Mouse (Mus musculus): ENCODE measurements at regions not wholly inside any gene's neighbourhood (a gene's known extent, or its start where the extent isn't known, plus 50 kb on each side); places are given as distances from the start of the nearest gene placed in this dataset.
A peak's percentile ranks its signal among the peaks of the same experiment; 100 is the strongest.

- H3K27ac ChIP-seq (ENCODE audit: low read length), result no peak overlapping the region
- WGBS (ENCODE audit: insufficient replicate concordance), result 70% methylated on average over 3 of the region's 3 CpGs
- H3K27me3 ChIP-seq (ENCODE audit: control insufficient read depth, insufficient read depth, low read depth, low read length), result no peaks in the 10 kb centered on the region
- no peak overlapping the region for H3K4me3 ChIP-seq (ENCODE audit: low read depth, low read length)
- no peak overlapping the region for H3K9ac ChIP-seq (ENCODE audit: low read depth, low read length)
- H3K4me2 ChIP-seq (ENCODE audit: low read depth, low read length), result no peak overlapping the region
- no peaks in the 10 kb centered on the region for H3K9me3 ChIP-seq (replicated peaks; ENCODE audit: control insufficient read depth, low read length)
- peak; percentile 62; the same call in 1 of the 2 replicates for ATAC-seq (ENCODE audit: low read depth)
- no peaks in the 10 kb centered on the region; the same call in 1 of the 2 replicates for H3K4me1 ChIP-seq (ENCODE audit: control insufficient read depth, low read depth, low read length)
- no peaks in the 10 kb centered on the region for H3K36me3 ChIP-seq (ENCODE audit: control insufficient read depth, insufficient read depth)
Measured at GRCm38 (mm10) chr1:190374270-190374669, 203.8 kb upstream of the Prox1 start.

GRCm38 (mm10) chr1:190366631-190367030, 196.1 kb upstream of the Prox1 start:
- 52% methylated on average over 8 of the region's 8 CpGs for WGBS (ENCODE audit: insufficient replicate concordance)
- H3K27me3 ChIP-seq (ENCODE audit: control insufficient read depth, insufficient read depth, low read depth, low read length), result no peaks in the 10 kb centered on the region
- H3K9me3 ChIP-seq (replicated peaks; ENCODE audit: control insufficient read depth, low read length), result no peaks in the 10 kb centered on the region
- H3K9ac ChIP-seq (ENCODE audit: low read depth, low read length), result no peak overlapping the region
- no peak overlapping the region for H3K27ac ChIP-seq (ENCODE audit: low read length)
- no peaks in the 10 kb centered on the region; the same call in none of the 2 replicates for H3K4me1 ChIP-seq (ENCODE audit: control insufficient read depth, low read depth, low read length)
- no peak for ATAC-seq (ENCODE audit: low read depth)
- no peaks in the 10 kb centered on the region for H3K36me3 ChIP-seq (ENCODE audit: control insufficient read depth, insufficient read depth)
- no peak overlapping the region for H3K4me2 ChIP-seq (ENCODE audit: low read depth, low read length)
- H3K4me3 ChIP-seq (ENCODE audit: low read depth, low read length), result no peak overlapping the region

GRCm38 (mm10) chr1:190365126-190365525, 194.6 kb upstream of the Prox1 start:
- 69% methylated on average over 11 of the region's 11 CpGs for WGBS (ENCODE audit: insufficient replicate concordance)
- H3K27ac ChIP-seq (ENCODE audit: low read length), result no peak overlapping the region
- no peak overlapping the region for H3K4me2 ChIP-seq (ENCODE audit: low read depth, low read length)
- H3K36me3 ChIP-seq (ENCODE audit: control insufficient read depth, insufficient read depth), result no peaks in the 10 kb centered on the region
- no peaks in the 10 kb centered on the region for H3K9me3 ChIP-seq (replicated peaks; ENCODE audit: control insufficient read depth, low read length)
- no peak overlapping the region for H3K9ac ChIP-seq (ENCODE audit: low read depth, low read length)
- no peak for ATAC-seq (ENCODE audit: low read depth)
- H3K4me1 ChIP-seq (ENCODE audit: control insufficient read depth, low read depth, low read length), result no peaks in the 10 kb centered on the region; the same call in none of the 2 replicates
- H3K4me3 ChIP-seq (ENCODE audit: low read depth, low read length), result no peak overlapping the region
- H3K27me3 ChIP-seq (ENCODE audit: control insufficient read depth, insufficient read depth, low read depth, low read length), result no peaks in the 10 kb centered on the region

- Histone ChIP-seq H3K36me3 (ENCODE audit: control insufficient read depth, insufficient read depth) (no peaks in the 10 kb centered on the region), H3K4me2 (ENCODE audit: low read depth, low read length) (no peak overlapping the region), H3K4me1 (ENCODE audit: control insufficient read depth, low read depth, low read length) (no peaks in the 10 kb centered on the region), H3K27me3 (ENCODE audit: control insufficient read depth, insufficient read depth, low read depth, low read length) (no peaks in the 10 kb centered on the region), H3K27ac (ENCODE audit: low read length) (no peak overlapping the region), H3K9ac (ENCODE audit: low read depth, low read length) (no peak overlapping the region), H3K4me3 (ENCODE audit: low read depth, low read length) (no peak overlapping the region), H3K9me3 (replicated peaks; ENCODE audit: control insufficient read depth, low read length) (no peaks in the 10 kb centered on the region)
- ATAC-seq (ENCODE audit: low read depth), result no peak
- 67% methylated on average over 5 of the region's 5 CpGs for WGBS (ENCODE audit: insufficient replicate concordance)
Measured at GRCm38 (mm10) chr1:190360661-190361060, 190.1 kb upstream of the Prox1 start.

- Histone ChIP-seq H3K4me1 (ENCODE audit: control insufficient read depth, low read depth, low read length) (no peaks in the 10 kb centered on the region), H3K27me3 (ENCODE audit: control insufficient read depth, insufficient read depth, low read depth, low read length) (no peaks in the 10 kb centered on the region), H3K9me3 (replicated peaks; ENCODE audit: control insufficient read depth, low read length) (no peaks in the 10 kb centered on the region), H3K36me3 (ENCODE audit: control insufficient read depth, insufficient read depth) (no peaks in the 10 kb centered on the region), H3K9ac (ENCODE audit: low read depth, low read length) (no peak overlapping the region), H3K4me2 (ENCODE audit: low read depth, low read length) (no peak overlapping the region), H3K4me3 (ENCODE audit: low read depth, low read length) (no peak overlapping the region), H3K27ac (ENCODE audit: low read length) (no peak overlapping the region)
- 40% methylated on average over 5 of the region's 5 CpGs for WGBS (ENCODE audit: insufficient replicate concordance)
- no peak for ATAC-seq (ENCODE audit: low read depth)
Measured at GRCm38 (mm10) chr1:190357779-190358178, 187.3 kb upstream of the Prox1 start.

- no peaks in the 10 kb centered on the region for H3K36me3 ChIP-seq (ENCODE audit: control insufficient read depth, insufficient read depth)
- H3K27me3 ChIP-seq (ENCODE audit: control insufficient read depth, insufficient read depth, low read depth, low read length), result no peaks in the 10 kb centered on the region
- H3K4me2 ChIP-seq (ENCODE audit: low read depth, low read length), result no peak overlapping the region
- 68% methylated on average over 5 of the region's 5 CpGs for WGBS (ENCODE audit: insufficient replicate concordance)
- no peaks in the 10 kb centered on the region for H3K9me3 ChIP-seq (replicated peaks; ENCODE audit: control insufficient read depth, low read length)
- H3K4me1 ChIP-seq (ENCODE audit: control insufficient read depth, low read depth, low read length), result no peaks in the 10 kb centered on the region
- no peak overlapping the region for H3K4me3 ChIP-seq (ENCODE audit: low read depth, low read length)
- H3K27ac ChIP-seq (ENCODE audit: low read length), result no peak overlapping the region
- no peak overlapping the region for H3K9ac ChIP-seq (ENCODE audit: low read depth, low read length)
- no peak for ATAC-seq (ENCODE audit: low read depth)
Measured at GRCm38 (mm10) chr1:190347610-190348009, 177.1 kb upstream of the Prox1 start.

GRCm38 (mm10) chr1:190340715-190341114, 170.2 kb upstream of the Prox1 start:
- Histone ChIP-seq H3K27me3 (ENCODE audit: control insufficient read depth, insufficient read depth, low read depth, low read length) (no peaks in the 10 kb centered on the region), H3K36me3 (ENCODE audit: control insufficient read depth, insufficient read depth) (no peaks in the 10 kb centered on the region), H3K4me3 (ENCODE audit: low read depth, low read length) (no peak overlapping the region), H3K4me2 (ENCODE audit: low read depth, low read length) (no peak overlapping the region), H3K9ac (ENCODE audit: low read depth, low read length) (no peak overlapping the region), H3K4me1 (ENCODE audit: control insufficient read depth, low read depth, low read length) (no peaks in the 10 kb centered on the region), H3K9me3 (replicated peaks; ENCODE audit: control insufficient read depth, low read length) (no peaks in the 10 kb centered on the region), H3K27ac (ENCODE audit: low read length) (no peak overlapping the region)
- 58% methylated on average over 8 of the region's 8 CpGs for WGBS (ENCODE audit: insufficient replicate concordance)
- no peak for ATAC-seq (ENCODE audit: low read depth)

- Histone ChIP-seq H3K9ac (ENCODE audit: low read depth, low read length) (no peak overlapping the region), H3K4me1 (ENCODE audit: control insufficient read depth, low read depth, low read length) (no peaks in the 10 kb centered on the region), H3K4me3 (ENCODE audit: low read depth, low read length) (no peak overlapping the region), H3K9me3 (replicated peaks; ENCODE audit: control insufficient read depth, low read length) (no peaks in the 10 kb centered on the region; the same call in 1 of the 2 replicates), H3K27ac (ENCODE audit: low read length) (no peak overlapping the region), H3K27me3 (ENCODE audit: control insufficient read depth, insufficient read depth, low read depth, low read length) (no peaks in the 10 kb centered on the region), H3K36me3 (ENCODE audit: control insufficient read depth, insufficient read depth) (no peaks in the 10 kb centered on the region), H3K4me2 (ENCODE audit: low read depth, low read length) (no peak overlapping the region)
- no peak for ATAC-seq (ENCODE audit: low read depth)
- WGBS (ENCODE audit: insufficient replicate concordance), result 37% methylated on average over 2 of the region's 2 CpGs
Measured at GRCm38 (mm10) chr1:190334471-190334870, 164.0 kb upstream of the Prox1 start.

- Histone ChIP-seq H3K4me2 (ENCODE audit: low read depth, low read length) (no peak overlapping the region), H3K9ac (ENCODE audit: low read depth, low read length) (no peak overlapping the region), H3K27me3 (ENCODE audit: control insufficient read depth, insufficient read depth, low read depth, low read length) (no peaks in the 10 kb centered on the region), H3K36me3 (ENCODE audit: control insufficient read depth, insufficient read depth) (no peaks in the 10 kb centered on the region), H3K4me1 (ENCODE audit: control insufficient read depth, low read depth, low read length) (no peaks in the 10 kb centered on the region), H3K9me3 (replicated peaks; ENCODE audit: control insufficient read depth, low read length) (no peaks in the 10 kb centered on the region; the same call in 1 of the 2 replicates), H3K27ac (ENCODE audit: low read length) (no peak overlapping the region), H3K4me3 (ENCODE audit: low read depth, low read length) (no peak overlapping the region)
- WGBS (ENCODE audit: insufficient replicate concordance), result 53% methylated on average over 8 of the region's 8 CpGs
- no peak for ATAC-seq (ENCODE audit: low read depth)
Measured at GRCm38 (mm10) chr1:190334053-190334452, 163.5 kb upstream of the Prox1 start.

Measured in liver, embryonic 16.5 days (tissue).